Mouse (Mus musculus): ENCODE results near the gene Apbb2.

DNA sequence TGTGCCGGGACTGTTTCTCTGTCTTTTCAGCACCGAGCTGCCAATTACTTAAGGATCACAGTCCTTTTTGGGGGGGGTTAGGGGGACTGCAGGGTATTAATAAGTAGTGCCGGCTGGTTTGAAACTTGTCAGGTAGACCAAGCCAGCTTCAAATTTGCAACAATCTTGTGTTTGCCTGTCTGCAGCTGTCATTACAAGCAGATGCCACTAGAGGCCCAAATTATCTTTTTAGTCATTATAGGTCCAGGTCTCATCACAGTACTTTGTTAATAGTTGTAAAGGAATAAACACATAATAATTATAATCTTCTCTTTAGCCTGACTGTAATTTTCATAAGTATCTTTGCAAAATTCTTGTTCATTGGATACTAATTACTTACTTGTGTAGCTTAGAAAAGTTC lies 344.2 kb downstream of the Apbb2 start:
- TF ChIP-seq TBP (conservative IDR thresholded peaks at IDR 0.05; ENCODE audit: low read depth, low read length), result no peak
- peak; percentile 20; the same call in 1 of the 2 replicates for TF ChIP-seq SMC3 (IDR thresholded peaks at IDR 0.05; ENCODE audit: low read depth, low read length)
- no peak for TF ChIP-seq CHD1 (IDR thresholded peaks at IDR 0.05; ENCODE audit: low read depth, low read length)
- TF ChIP-seq RCOR1 (conservative IDR thresholded peaks at IDR 0.05; ENCODE audit: low read depth, low read length), result no peak
- no peak for TF ChIP-seq JUND (conservative IDR thresholded peaks at IDR 0.05; ENCODE audit: low read depth, low read length)
- TF ChIP-seq POLR2AphosphoS2 (IDR thresholded peaks at IDR 0.05; ENCODE audit: low read depth, low read length), result no peak

Measured in CH12.LX (cell line).